Mouse (Mus musculus): ENCODE data around the gene Pbx1.

DNA sequence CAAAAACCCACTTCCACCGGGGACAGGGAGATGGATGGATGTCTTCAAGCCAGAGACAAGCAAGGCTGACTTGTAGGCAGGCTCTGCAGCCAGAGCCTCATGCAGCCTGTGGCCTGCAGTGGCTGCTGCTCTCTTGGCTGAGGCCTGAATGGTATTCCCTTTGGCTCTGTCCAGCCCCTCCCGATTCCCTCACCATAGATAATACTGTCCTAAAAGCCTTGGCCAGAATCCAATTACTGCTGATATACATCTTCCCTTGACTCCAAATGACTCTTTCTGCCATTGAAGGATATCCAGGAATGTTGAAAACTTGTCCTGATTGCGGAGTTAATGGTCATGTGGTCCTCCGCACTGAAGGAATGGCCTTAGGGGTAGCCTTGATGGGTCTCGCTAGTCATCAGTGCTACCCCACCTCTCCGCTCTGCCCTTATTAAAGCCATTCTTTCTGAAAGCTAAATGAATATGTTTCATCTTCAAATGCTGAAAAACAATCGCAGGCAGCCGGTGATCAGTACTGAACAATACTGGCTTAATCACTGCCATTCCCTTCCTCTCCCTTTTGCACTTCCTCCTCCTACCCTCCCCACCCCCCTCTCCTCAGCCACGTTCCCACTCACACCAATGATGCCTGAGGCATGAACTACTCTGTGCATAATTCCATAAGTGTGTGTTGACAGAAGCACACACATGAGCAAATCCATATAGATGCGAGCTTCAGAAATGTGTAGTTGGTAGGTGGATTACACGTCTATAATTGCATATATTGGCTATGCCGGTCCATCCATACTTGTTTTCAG is 166.3 kb downstream of the Pbx1 start:
- TF ChIP-seq ZC3H11A (IDR thresholded peaks at IDR 0.05; ENCODE audit: borderline replicate concordance, low read depth, low read length) = no peak
- no peak for TF ChIP-seq CHD2 (IDR thresholded peaks at IDR 0.05; ENCODE audit: low read depth, low read length)

All from ES-E14 (cell line).